Mouse (Mus musculus) neural tube, embryonic 11.5 days (tissue): ENCODE data around the gene Capn5. TPM values are rescaled to one million over a fixed set of nuclear protein-coding genes. Genes with fewer than 3 reads are reported as not detected.

Source experiments
- ATAC-seq: fragments of 200-750 bp; cut with Nextera tagmentation; 2 replicates; pipeline ENCODE4 v1.8.0; 2017; ENCODE audit warnings: moderate number of reproducible peaks, mild to moderate bottlenecking, moderate TSS enrichment, moderate library complexity; ENCODE audit not compliant: insufficient read depth, low FRiP score, low TSS enrichment
- DNase-seq: peaks from one replicate; pipeline ENCODE4 v3.0.0-alpha.2; 2015; ENCODE audit warnings: low spot score
- H3K27ac ChIP-seq: fragments of 300-500 bp; sonication (generic); 2 replicates; pipeline ENCODE4 v1.5.1; 2014; ENCODE audit warnings: low read depth, mild to moderate bottlenecking, low read length
- H3K27me3 ChIP-seq: fragments of 300-500 bp; sonication (generic); 2 replicates; pipeline ENCODE4 v1.6.1; 2014; ENCODE audit warnings: mild to moderate bottlenecking, low read length, mixed read lengths; ENCODE audit not compliant: control insufficient read depth, insufficient read depth
- H3K36me3 ChIP-seq: fragments of 300-500 bp; sonication (generic); 2 replicates; pipeline ENCODE4 v1.6.1; 2014; ENCODE audit warnings: mild to moderate bottlenecking, low read length, moderate library complexity, mixed read lengths; ENCODE audit not compliant: control insufficient read depth, insufficient read depth
- H3K4me1 ChIP-seq: fragments of 300-500 bp; sonication (generic); 2 replicates; pipeline ENCODE4 v1.6.1; 2014; ENCODE audit warnings: low read length, mixed read lengths; ENCODE audit not compliant: control insufficient read depth, insufficient read depth
- H3K4me2 ChIP-seq: fragments of 300-500 bp; sonication (generic); 2 replicates; pipeline ENCODE4 v1.6.1; 2014; ENCODE audit warnings: low read depth, mild to moderate bottlenecking, moderate library complexity
- H3K4me3 ChIP-seq: fragments of 300-500 bp; sonication (generic); 2 replicates; pipeline ENCODE4 v1.5.1; 2014; ENCODE audit warnings: low read depth, low read length
- H3K9ac ChIP-seq: fragments of 300-500 bp; sonication (generic); 2 replicates; pipeline ENCODE4 v1.6.1; 2014; ENCODE audit warnings: mild to moderate bottlenecking, low read length
- H3K9me3 ChIP-seq: fragments of 300-500 bp; sonication (generic); 2 replicates; pipeline ENCODE4 v1.6.1; 2016; ENCODE audit warnings: low read length; ENCODE audit not compliant: control insufficient read depth
- WGBS: fragments of 180-500 bp; shearing (Covaris S2); extraction: QIAGEN DNeasy Blood & Tissue Kit; methylation state at CpG from one replicate; pipeline ENCODE4 v1.1.7; 2014; 5-methylcytosine and 5-hydroxymethylcytosine counted together
- polyA plus RNA-seq: library from polyadenylated mRNA; unstranded; fragments of >200 nt; fragmentation: Nextera tagmentation; extraction: Ambion mirVana; gene quantifications from 2 replicates; pipeline ENCODE4 v1.2.1, GENCODE M21; 2014

Gene Capn5
- polyA plus RNA-seq: 8.0 and 8.2 TPM in 2 replicates

DNA sequence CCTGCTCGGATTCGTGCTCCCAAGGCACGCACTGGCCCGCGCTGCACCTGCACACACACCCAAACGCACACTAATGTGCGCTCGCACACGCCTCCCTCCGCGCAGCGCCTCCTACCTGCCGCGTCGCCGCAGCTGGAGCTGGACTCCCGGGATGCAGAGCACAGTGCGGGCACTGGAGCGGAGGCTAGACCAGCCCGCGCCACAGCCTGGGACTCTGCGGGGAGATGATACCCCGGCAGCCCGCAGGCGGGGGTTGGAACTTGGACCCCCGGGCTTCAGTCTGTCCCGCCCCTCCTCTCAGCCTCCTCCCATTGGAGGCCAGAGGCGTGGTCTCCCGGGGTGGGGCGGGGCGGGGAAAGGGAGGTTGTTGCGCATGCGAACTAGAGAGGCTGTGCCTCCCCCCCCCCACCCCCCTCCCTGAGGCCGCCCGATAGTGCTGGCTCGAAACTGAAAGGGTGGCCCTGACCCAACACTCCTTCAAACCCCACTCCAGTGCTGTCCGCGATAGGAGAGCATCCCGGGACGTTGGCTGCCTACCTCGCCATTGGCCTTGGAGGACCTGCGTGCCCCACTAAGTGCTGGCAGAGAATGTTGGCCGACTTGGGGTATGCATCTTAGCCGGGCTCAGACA, at the start of gene Capn5:
Gene Capn5 (minus strand): TSS at position 346 of the 631 bp plus-strand sequence.
- Histone ChIP-seq H3K27ac (0 out of 2 replicates have a peak within 1 kb of the TSS, but pooled peaks have one; percentile 23), H3K27me3 (no peaks in the 10 kb centered on the region), H3K4me3 (peak within 1 kb of the TSS; percentile 79), H3K9ac (peak within 1 kb of the TSS; percentile 70), H3K4me1 (peaks cover 10% of the 10 kb centered on the region; the same call in 1 of the 2 replicates), H3K9me3 (no peaks in the 10 kb centered on the region), H3K36me3 (no peaks in the 10 kb centered on the region), H3K4me2 (peak within 1 kb of the TSS; percentile 73)
- DNase-seq (peak; percentile 85), ATAC-seq (peak; percentile 82)
- under 1% methylated on average over 38 of the region's 44 CpGs for WGBS

DNA sequence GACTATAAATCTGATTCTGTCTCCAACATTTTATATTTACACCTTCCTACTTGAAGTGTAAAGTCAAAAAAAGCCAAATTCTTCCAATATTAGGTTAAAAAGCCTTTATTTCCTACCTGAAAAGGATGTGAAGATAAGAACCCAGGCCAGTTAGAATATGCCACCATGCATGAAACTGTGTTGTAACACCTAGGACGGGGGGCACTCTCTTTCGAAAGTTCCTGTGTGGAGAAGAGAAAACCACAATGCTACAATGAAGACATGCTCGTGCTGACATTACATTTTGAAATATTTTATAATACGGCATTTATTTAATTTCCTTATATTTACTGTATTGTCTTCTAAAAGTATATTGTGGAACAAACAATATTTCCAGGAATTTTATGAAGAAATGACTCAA, 45.7 kb upstream of the Capn5 start:
- H3K27me3 ChIP-seq: no peaks in the 10 kb centered on the region
- H3K4me3 ChIP-seq: no peak overlapping the region
- no peak overlapping the region for H3K9ac ChIP-seq
- ATAC-seq (no peak), DNase-seq (no peak)
- H3K4me1 ChIP-seq: no peaks in the 10 kb centered on the region
- H3K36me3 ChIP-seq: no peaks in the 10 kb centered on the region
- no peaks in the 10 kb centered on the region for H3K9me3 ChIP-seq
- 94% methylated on average over 4 of the region's 4 CpGs for WGBS
- no peak overlapping the region for H3K27ac ChIP-seq
- no peak overlapping the region for H3K4me2 ChIP-seq

GRCm38 (mm10) chr7:98216713-98217112, 38.6 kb upstream of the Capn5 start:
- Histone ChIP-seq H3K9me3 (no peaks in the 10 kb centered on the region), H3K36me3 (no peaks in the 10 kb centered on the region), H3K4me1 (no peaks in the 10 kb centered on the region), H3K4me2 (no peak overlapping the region), H3K27me3 (no peaks in the 10 kb centered on the region), H3K27ac (no peak overlapping the region), H3K9ac (no peak overlapping the region), H3K4me3 (no peak overlapping the region)
- no peak for ATAC-seq
- no peak for DNase-seq

- Histone ChIP-seq H3K27ac (no peak overlapping the region), H3K4me3 (no peak overlapping the region), H3K9me3 (no peaks in the 10 kb centered on the region), H3K36me3 (no peaks in the 10 kb centered on the region), H3K9ac (no peak overlapping the region), H3K4me2 (no peak overlapping the region), H3K4me1 (no peaks in the 10 kb centered on the region), H3K27me3 (no peaks in the 10 kb centered on the region)
- ATAC-seq: no peak
- WGBS: 85% methylated on average over 4 of the region's 4 CpGs
- no peak for DNase-seq
Observed at GRCm38 (mm10) chr7:98202946-98203345, 24.9 kb upstream of the Capn5 start.

DNA sequence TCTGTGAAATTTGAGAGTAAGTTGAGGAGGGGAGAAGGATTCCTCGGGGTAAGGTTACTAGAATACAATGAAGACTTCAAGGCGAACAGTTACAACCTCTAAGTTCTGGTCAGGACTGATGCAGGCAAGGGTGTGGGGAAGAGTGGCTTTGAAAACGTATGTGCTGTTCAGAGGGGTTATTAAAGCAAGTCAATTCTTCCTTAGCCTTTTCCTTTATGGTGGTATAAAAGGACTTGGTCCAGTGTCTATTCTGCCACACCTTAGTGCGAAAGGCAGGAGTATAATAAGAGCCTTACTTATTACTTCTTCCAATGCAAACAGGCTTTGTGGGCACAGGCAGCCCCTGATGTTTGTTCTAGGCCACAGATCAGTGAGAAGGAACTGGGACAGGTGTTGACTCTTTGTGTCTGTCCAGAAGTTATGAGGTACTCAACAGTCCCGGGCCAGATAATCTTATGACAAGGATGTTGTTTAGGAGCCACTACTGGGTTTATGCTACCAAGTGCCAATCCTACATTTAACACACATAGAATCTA, 23.5 kb upstream of the Capn5 start:
- Histone ChIP-seq H3K9ac (no peak overlapping the region), H3K4me1 (no peaks in the 10 kb centered on the region), H3K4me3 (no peak overlapping the region), H3K9me3 (no peaks in the 10 kb centered on the region), H3K4me2 (no peak overlapping the region), H3K36me3 (no peaks in the 10 kb centered on the region), H3K27ac (no peak overlapping the region), H3K27me3 (0 out of 2 replicates have a peak, but pooled peaks cover 2% of the 10 kb centered on the region)
- ATAC-seq (no peak), DNase-seq (no peak)
- WGBS: 72% methylated on average over 5 of the region's 5 CpGs

- Histone ChIP-seq H3K27ac (no peak overlapping the region), H3K36me3 (no peaks in the 10 kb centered on the region), H3K4me3 (no peak overlapping the region), H3K27me3 (peaks cover 11% of the 10 kb centered on the region), H3K9ac (no peak overlapping the region), H3K4me2 (no peak overlapping the region), H3K4me1 (no peaks in the 10 kb centered on the region), H3K9me3 (no peaks in the 10 kb centered on the region)
- no peak for ATAC-seq
- DNase-seq: no peak
- WGBS: 96% methylated on average over 3 of the region's 3 CpGs
Observed at GRCm38 (mm10) chr7:98200396-98200795, 22.3 kb upstream of the Capn5 start.

DNA sequence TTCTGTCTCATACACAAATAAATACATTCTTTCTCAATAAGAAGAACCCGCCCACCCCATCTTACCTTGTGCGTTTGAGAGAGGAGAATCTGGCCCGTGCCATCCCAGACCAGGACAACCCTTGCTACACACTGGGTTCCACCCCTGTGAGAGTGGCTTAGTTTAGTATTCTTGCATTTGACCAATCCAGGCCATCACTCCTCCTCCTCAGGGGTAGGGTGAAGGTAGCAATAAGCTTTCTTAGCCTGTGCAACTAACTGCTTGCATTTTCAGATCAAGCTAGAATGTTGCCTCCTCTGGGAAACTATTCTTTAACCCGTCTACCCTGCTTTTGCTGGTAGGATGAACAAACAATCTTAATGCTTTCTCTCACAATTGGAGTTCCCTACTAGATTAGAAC, 21.3 kb upstream of the Capn5 start, which contains the start of gene B3gnt6:
Gene B3gnt6 (minus strand): TSS at position 101 of the 400 bp plus-strand sequence.
- Histone ChIP-seq H3K36me3 (no peaks in the 10 kb centered on the region), H3K27ac (no peak within 1 kb of the TSS), H3K9me3 (no peaks in the 10 kb centered on the region), H3K4me2 (no peak within 1 kb of the TSS), H3K27me3 (peaks cover 21% of the 10 kb centered on the region), H3K4me3 (no peak within 1 kb of the TSS), H3K9ac (no peak within 1 kb of the TSS), H3K4me1 (peaks cover under 1% of the 10 kb centered on the region; the same call in 1 of the 2 replicates)
- WGBS: 91% methylated on average over 4 of the region's 4 CpGs
- ATAC-seq (no peak), DNase-seq (no peak)

GRCm38 (mm10) chr7:98195151-98195801, 17.2 kb upstream of the Capn5 start:
- no peak overlapping the region for H3K4me2 ChIP-seq
- no peaks in the 10 kb centered on the region for H3K9me3 ChIP-seq
- H3K4me1 ChIP-seq: peaks cover 10% of the 10 kb centered on the region
- no peak overlapping the region for H3K4me3 ChIP-seq
- DNase-seq: no peak
- no peak overlapping the region for H3K9ac ChIP-seq
- peaks cover 47% of the 10 kb centered on the region for H3K27me3 ChIP-seq
- 43% methylated on average over 10 of the region's 10 CpGs for WGBS
- H3K27ac ChIP-seq: no peak overlapping the region
- no peaks in the 10 kb centered on the region for H3K36me3 ChIP-seq
- ATAC-seq: no peak
